Mouse (Mus musculus) hindbrain, embryonic 14.5 days (tissue): Measurements from ENCODE around the gene Gm21992. TPM values are rescaled to one million over a fixed set of nuclear protein-coding genes. Genes with fewer than 3 reads are reported as not detected.
"Not testable (repeated sequence)": the region's sequence is repeated elsewhere in the genome, so short reads cannot be mapped to it uniquely, and the experiment has no call there.

Experiments
- ATAC-seq: fragments of 200-750 bp; cut with Nextera tagmentation; 2 replicates; pipeline ENCODE4 v1.8.0; 2017; ENCODE audit warnings: moderate number of reproducible peaks, mild to moderate bottlenecking, moderate TSS enrichment, moderate library complexity; ENCODE audit not compliant: low FRiP score
- DNase-seq: peaks from one replicate; pipeline ENCODE4 v3.0.0-alpha.2; 2015; ENCODE audit warnings: low spot score
- H3K27ac ChIP-seq: fragments of 300-500 bp; sonication (generic); 2 replicates; pipeline ENCODE4 v1.5.1; 2014; ENCODE audit warnings: mild to moderate bottlenecking, moderate library complexity
- H3K27me3 ChIP-seq: fragments of 300-500 bp; sonication (generic); 2 replicates; pipeline ENCODE4 v1.6.1; 2014; ENCODE audit warnings: mild to moderate bottlenecking, low read length, mixed read lengths; ENCODE audit not compliant: control insufficient read depth, insufficient read depth
- H3K36me3 ChIP-seq: fragments of 300-500 bp; sonication (generic); replicated peaks from 2 replicates; pipeline ENCODE4 v1.6.1; 2014; ENCODE audit not compliant: control insufficient read depth, insufficient read depth
- H3K4me1 ChIP-seq: fragments of 300-500 bp; sonication (generic); replicated peaks from 2 replicates; pipeline ENCODE4 v1.6.1; 2014; ENCODE audit warnings: antibody characterized with exemption, low read length, mixed read lengths; ENCODE audit not compliant: control insufficient read depth, insufficient read depth
- H3K4me2 ChIP-seq: fragments of 300-500 bp; sonication (generic); replicated peaks from 2 replicates; pipeline ENCODE4 v1.6.1; 2014; ENCODE audit warnings: mild to moderate bottlenecking, moderate library complexity
- H3K4me3 ChIP-seq: fragments of 300-500 bp; sonication (generic); replicated peaks from 2 replicates; pipeline ENCODE4 v1.5.1; 2014; ENCODE audit warnings: mild to moderate bottlenecking, low read length
- H3K9ac ChIP-seq: fragments of 300-500 bp; sonication (generic); 2 replicates; pipeline ENCODE4 v1.6.1; 2014
- H3K9me3 ChIP-seq: fragments of 300-500 bp; sonication (generic); 2 replicates; pipeline ENCODE4 v1.6.1; 2016; ENCODE audit warnings: low read length; ENCODE audit not compliant: control insufficient read depth
- WGBS: fragments of 180-500 bp; shearing (Covaris S2); extraction: QIAGEN DNeasy Blood & Tissue Kit; methylation state at CpG from one replicate; pipeline ENCODE4 v1.1.7; 2014; 5-methylcytosine and 5-hydroxymethylcytosine counted together
- polyA plus RNA-seq: library from polyadenylated mRNA; unstranded; fragments of >200 nt; fragmentation: Nextera tagmentation; extraction: Ambion mirVana; gene quantifications from 2 replicates; pipeline ENCODE4 v1.2.1, GENCODE M21; 2014

Gm21992 gene
- polyA plus RNA-seq, 1 experiment from 2014 or later = 8.6 TPM

GRCm38 (mm10) chr19:4820678-4821303 lies 9.4 kb upstream of the Gm21992 start:
- Histone ChIP-seq H3K4me3 (no peak overlapping the region), H3K9ac (no peak overlapping the region), H3K27me3 (no peaks in the 10 kb centered on the region), H3K36me3 (peaks cover 10% of the 10 kb centered on the region), H3K4me1 (no peaks in the 10 kb centered on the region), H3K4me2 (no peak overlapping the region), H3K9me3 (no peaks in the 10 kb centered on the region), H3K27ac (no peak overlapping the region)
- 70% methylated on average over 5 of the region's 5 CpGs for WGBS
- DNase-seq = peak; percentile 70
- peak; percentile 37; the same call in 1 of the 2 replicates for ATAC-seq

GRCm38 (mm10) chr19:4817182-4817835 lies 5.9 kb upstream of the Gm21992 start:
- Histone ChIP-seq H3K27ac (no peak overlapping the region), H3K9me3 (no peaks in the 10 kb centered on the region), H3K4me2 (no peak overlapping the region), H3K9ac (no peak overlapping the region), H3K4me3 (no peak overlapping the region), H3K27me3 (no peaks in the 10 kb centered on the region), H3K4me1 (peaks cover 1% of the 10 kb centered on the region; the same call in 1 of the 2 replicates), H3K36me3 (no peaks in the 10 kb centered on the region)
- WGBS = 70% methylated on average over 1 of the region's 1 CpGs
- DNase-seq (no peak), ATAC-seq (no peak)

GRCm38 (mm10) chr19:4813015-4813414 lies 1.6 kb upstream of the Gm21992 start:
- DNase-seq (no peak), ATAC-seq (no peak)
- 89% methylated on average over 6 of the region's 6 CpGs for WGBS
- H3K4me3 ChIP-seq = no peak overlapping the region
- no peaks in the 10 kb centered on the region for H3K36me3 ChIP-seq
- peaks cover 26% of the 10 kb centered on the region for H3K4me1 ChIP-seq
- H3K9ac ChIP-seq = no peak overlapping the region
- H3K27ac ChIP-seq = no peak overlapping the region
- H3K27me3 ChIP-seq = no peaks in the 10 kb centered on the region
- H3K9me3 ChIP-seq = no peaks in the 10 kb centered on the region
- H3K4me2 ChIP-seq = no peak overlapping the region

- not testable (repeated sequence) for H3K9me3 ChIP-seq, ATAC-seq, H3K27me3 ChIP-seq, DNase-seq, H3K36me3 ChIP-seq
- peaks cover 28% of the 10 kb centered on the region for H3K4me1 ChIP-seq
- peak overlapping the region; percentile 93 for H3K4me2 ChIP-seq
- H3K27ac ChIP-seq = peak overlapping the region; percentile 91; the same call in 1 of the 2 replicates
- H3K4me3 ChIP-seq = peak overlapping the region; percentile 79
- H3K9ac ChIP-seq = peak overlapping the region; percentile 79
- WGBS = 81% methylated on average over 8 of the region's 8 CpGs
Measured at GRCm38 (mm10) chr19:4812334-4812949, 1.0 kb upstream of the Gm21992 start.

- no peak for DNase-seq
- peak overlapping the region; percentile 93 for H3K4me2 ChIP-seq
- peaks cover 28% of the 10 kb centered on the region for H3K4me1 ChIP-seq
- peak overlapping the region; percentile 79 for H3K4me3 ChIP-seq
- H3K27ac ChIP-seq = peak overlapping the region; percentile 91
- H3K9me3 ChIP-seq = no peaks in the 10 kb centered on the region
- 5% methylated on average over 12 of the region's 12 CpGs for WGBS
- peak; percentile 46; the same call in 1 of the 2 replicates for ATAC-seq
- H3K9ac ChIP-seq = peak overlapping the region; percentile 79
- no peaks in the 10 kb centered on the region for H3K36me3 ChIP-seq
- H3K27me3 ChIP-seq = no peaks in the 10 kb centered on the region
Measured at GRCm38 (mm10) chr19:4811909-4812242, 464 bp upstream of the Gm21992 start.

GRCm38 (mm10) chr19:4810746-4811062 lies 708 bp downstream of the Gm21992 start:
- H3K27me3 ChIP-seq = no peaks in the 10 kb centered on the region
- peaks cover 28% of the 10 kb centered on the region for H3K4me1 ChIP-seq
- WGBS = under 1% methylated on average over 17 of the region's 17 CpGs
- no peaks in the 10 kb centered on the region for H3K36me3 ChIP-seq
- peak overlapping the region; percentile 91 for H3K27ac ChIP-seq
- peak overlapping the region; percentile 71 for H3K9ac ChIP-seq
- no peaks in the 10 kb centered on the region for H3K9me3 ChIP-seq
- H3K4me3 ChIP-seq = peak overlapping the region; percentile 79
- ATAC-seq = no peak
- no peak for DNase-seq
- peak overlapping the region; percentile 93 for H3K4me2 ChIP-seq

- Histone ChIP-seq H3K27me3 (no peaks in the 10 kb centered on the region), H3K9me3 (no peaks in the 10 kb centered on the region), H3K4me1 (peaks cover 28% of the 10 kb centered on the region), H3K9ac (peak overlapping the region; percentile 71), H3K4me3 (peak overlapping the region; percentile 79), H3K4me2 (peak overlapping the region; percentile 93), H3K36me3 (no peaks in the 10 kb centered on the region), H3K27ac (peak overlapping the region; percentile 91; the same call in 1 of the 2 replicates)
- WGBS = under 1% methylated on average over 14 of the region's 14 CpGs
- ATAC-seq = no peak
- DNase-seq = no peak
Measured at GRCm38 (mm10) chr19:4810309-4810708, 1.1 kb downstream of the Gm21992 start.

- no peak for ATAC-seq
- no peak overlapping the region for H3K27ac ChIP-seq
Measured at GRCm38 (mm10) chr19:4803283-4803682, 8.1 kb downstream of the Gm21992 start.

GRCm38 (mm10) chr19:4802691-4803091 lies 8.7 kb downstream of the Gm21992 start:
- Histone ChIP-seq H3K36me3 (peaks cover 62% of the 10 kb centered on the region), H3K4me2 (no peak overlapping the region), H3K4me3 (no peak overlapping the region), H3K27ac (no peak overlapping the region), H3K4me1 (no peaks in the 10 kb centered on the region), H3K9ac (no peak overlapping the region), H3K27me3 (no peaks in the 10 kb centered on the region), H3K9me3 (no peaks in the 10 kb centered on the region)
- WGBS = 83% methylated on average over 7 of the region's 7 CpGs
- ATAC-seq = no peak
- DNase-seq = no peak

More at GRCm38 (mm10) chr19:4803283-4803682, 8.1 kb downstream of the Gm21992 start:
- no peaks in the 10 kb centered on the region for H3K27me3 ChIP-seq
- no peaks in the 10 kb centered on the region for H3K9me3 ChIP-seq
- DNase-seq = no peak
- H3K4me2 ChIP-seq = no peak overlapping the region
- H3K36me3 ChIP-seq = peaks cover 56% of the 10 kb centered on the region
- H3K9ac ChIP-seq = no peak overlapping the region
- H3K4me1 ChIP-seq = peaks cover 4% of the 10 kb centered on the region
- H3K4me3 ChIP-seq = no peak overlapping the region
- 75% methylated on average over 10 of the region's 10 CpGs for WGBS
